Mouse (Mus musculus): Measurements from ENCODE around the gene Smo. TPM values are rescaled to one million over a fixed set of nuclear protein-coding genes. Genes with fewer than 3 reads are reported as not detected.

Gene Smo
- total RNA-seq, 2 experiments from 2014 or later: 11.0 to 14.4 TPM

Other genes with a start within 250 kb of the Smo start
- 10 to 100 TPM; 12.4 to 13.8 TPM for gene Kcp, start 227.6 kb upstream of the Smo start, total RNA-seq (2021)
- gene Irf5, start 208.9 kb upstream of the Smo start, total RNA-seq (2021): 1 to 10 TPM; 1.0 to 1.8 TPM
- 10 to 100 TPM; 28.3 to 28.8 TPM for gene Tnpo3, start 125.6 kb upstream of the Smo start, total RNA-seq (2021)
- gene Tspan33, start 41.3 kb upstream of the Smo start, total RNA-seq (2021): 1 to 10 TPM; 2.9 to 3.8 TPM
- gene Ahcyl2, start 32.5 kb downstream of the Smo start, total RNA-seq (2021): 10 to 100 TPM in 1 of 2 experiments, 1 to 10 TPM in 1; 9.5 to 10.9 TPM
- gene Strip2, start 181.5 kb downstream of the Smo start, total RNA-seq (2021): 1 to 10 TPM; 2.0 to 2.3 TPM

Measured in gastrocnemius, postnatal 14 days (tissue).